Comparison of ENCODE assay signal across 8 mouse cellular contexts in genomic region chr2:45514290-45515180, GRCm38 (mm10).
DNase-seq lines count a peak whose midpoint lies in the region; ATAC-seq and TF ChIP-seq lines count a peak whose summit lies in the region.

No protein-coding gene starts in this region.

- no peak for ATAC-seq in forebrain, embryonic 14.5 days
- ATAC-seq in forebrain, embryonic 16.5 days = no peak
- ATAC-seq in stomach, embryonic 14.5 days (ENCODE audit: insufficient number of reproducible peaks, insufficient read depth, low FRiP score, low read depth) = peak; percentile 69; the same call in 1 of the 2 replicates
- ATAC-seq in stomach, postnatal 0 days (ENCODE audit: low FRiP score, low TSS enrichment) = no peak
- ATAC-seq in kidney, postnatal 0 days (replicated peaks; ENCODE audit: low FRiP score, low read depth) = no peak
- no peak for ATAC-seq in forebrain, embryonic 12.5 days (ENCODE audit: low FRiP score)

- H3K4me2 ChIP-seq in forebrain, embryonic 14.5 days (ENCODE audit: low read length) = no peak overlapping the region
- no peak overlapping the region for H3K4me2 ChIP-seq in forebrain, embryonic 16.5 days (ENCODE audit: low read length)
- H3K4me2 ChIP-seq in stomach, embryonic 14.5 days (replicated peaks; ENCODE audit: low read depth, low read length) = no peak overlapping the region
- H3K4me2 ChIP-seq in stomach, postnatal 0 days (replicated peaks; ENCODE audit: low read depth) = no peak overlapping the region
- no peak overlapping the region for H3K4me2 ChIP-seq in kidney, postnatal 0 days (ENCODE audit: low read length)
- no peak overlapping the region for H3K4me2 ChIP-seq in forebrain, embryonic 12.5 days

- intact Hi-C loops in left cerebral cortex, postnatal 25 days (cut with DNase I) = no loop called here

- TF ChIP-seq EP300 in stomach, postnatal 0 days (optimal IDR thresholded peaks at IDR 0.05) = no peak

- H3K9ac ChIP-seq in forebrain, embryonic 14.5 days (ENCODE audit: low read length) = no peak overlapping the region
- no peak overlapping the region for H3K9ac ChIP-seq in forebrain, embryonic 16.5 days (replicated peaks; ENCODE audit: low read depth, low read length)
- H3K9ac ChIP-seq in stomach, embryonic 14.5 days (replicated peaks; ENCODE audit: low read depth, low read length) = no peak overlapping the region
- no peak overlapping the region for H3K9ac ChIP-seq in stomach, postnatal 0 days (ENCODE audit: low read length)
- no peak overlapping the region for H3K9ac ChIP-seq in kidney, postnatal 0 days (ENCODE audit: low read depth, low read length)
- no peak overlapping the region for H3K9ac ChIP-seq in forebrain, embryonic 12.5 days

- no peaks in the 10 kb centered on the region for H3K9me3 ChIP-seq in forebrain, embryonic 14.5 days (replicated peaks; ENCODE audit: control insufficient read depth, low read length)
- no peaks in the 10 kb centered on the region for H3K9me3 ChIP-seq in forebrain, embryonic 16.5 days (ENCODE audit: control insufficient read depth, low read length)
- H3K9me3 ChIP-seq in stomach, embryonic 14.5 days (ENCODE audit: control insufficient read depth, low read depth, low read length) = no peaks in the 10 kb centered on the region
- H3K9me3 ChIP-seq in stomach, postnatal 0 days (ENCODE audit: control insufficient read depth, low read length) = no peaks in the 10 kb centered on the region
- H3K9me3 ChIP-seq in kidney, postnatal 0 days (replicated peaks; ENCODE audit: low read length) = no peaks in the 10 kb centered on the region
- H3K9me3 ChIP-seq in forebrain, embryonic 12.5 days = no peaks in the 10 kb centered on the region

- no peak overlapping the region for H3K4me3 ChIP-seq in forebrain, embryonic 14.5 days (ENCODE audit: low read depth, low read length)
- no peak overlapping the region for H3K4me3 ChIP-seq in forebrain, embryonic 16.5 days (replicated peaks; ENCODE audit: low read length)
- H3K4me3 ChIP-seq in stomach, embryonic 14.5 days (ENCODE audit: low read depth, low read length) = no peak overlapping the region
- H3K4me3 ChIP-seq in stomach, postnatal 0 days (ENCODE audit: low read depth, low read length) = no peak overlapping the region
- H3K4me3 ChIP-seq in kidney, postnatal 0 days (replicated peaks; ENCODE audit: low read depth, low read length) = no peak overlapping the region
- H3K4me3 ChIP-seq in forebrain, embryonic 12.5 days (replicated peaks) = no peak overlapping the region

- H3K4me1 ChIP-seq in forebrain, embryonic 14.5 days (ENCODE audit: control insufficient read depth, insufficient read depth, low read length) = no peaks in the 10 kb centered on the region
- no peaks in the 10 kb centered on the region for H3K4me1 ChIP-seq in forebrain, embryonic 16.5 days (replicated peaks; ENCODE audit: control insufficient read depth, insufficient read depth, low read length)
- H3K4me1 ChIP-seq in stomach, embryonic 14.5 days (ENCODE audit: control insufficient read depth, insufficient read depth, low read length) = peaks cover 3% of the 10 kb centered on the region; the same call in 1 of the 2 replicates
- H3K4me1 ChIP-seq in stomach, postnatal 0 days (replicated peaks; ENCODE audit: control insufficient read depth, insufficient read depth) = no peaks in the 10 kb centered on the region; the same call in 1 of the 2 replicates
- H3K4me1 ChIP-seq in kidney, postnatal 0 days (replicated peaks; ENCODE audit: insufficient read depth, low read length) = no peaks in the 10 kb centered on the region
- no peaks in the 10 kb centered on the region for H3K4me1 ChIP-seq in forebrain, embryonic 12.5 days

- no peaks in the 10 kb centered on the region for H3K27me3 ChIP-seq in forebrain, embryonic 14.5 days (replicated peaks; ENCODE audit: control insufficient read depth, insufficient read depth, low read length)
- H3K27me3 ChIP-seq in forebrain, embryonic 16.5 days (replicated peaks; ENCODE audit: control insufficient read depth, insufficient read depth, low read length) = no peaks in the 10 kb centered on the region
- H3K27me3 ChIP-seq in stomach, embryonic 14.5 days (ENCODE audit: control insufficient read depth, insufficient read depth, low read length) = no peaks in the 10 kb centered on the region
- no peaks in the 10 kb centered on the region for H3K27me3 ChIP-seq in stomach, postnatal 0 days (ENCODE audit: control insufficient read depth, insufficient read depth, low read length)
- no peaks in the 10 kb centered on the region for H3K27me3 ChIP-seq in kidney, postnatal 0 days (ENCODE audit: insufficient read depth, low read length)
- no peaks in the 10 kb centered on the region for H3K27me3 ChIP-seq in forebrain, embryonic 12.5 days

- no peaks in the 10 kb centered on the region for H3K36me3 ChIP-seq in forebrain, embryonic 14.5 days (ENCODE audit: control insufficient read depth, insufficient read depth, low read length)
- no peaks in the 10 kb centered on the region for H3K36me3 ChIP-seq in forebrain, embryonic 16.5 days (ENCODE audit: control insufficient read depth, insufficient read depth)
- H3K36me3 ChIP-seq in stomach, embryonic 14.5 days (ENCODE audit: control insufficient read depth, insufficient read depth, low read length) = no peaks in the 10 kb centered on the region
- H3K36me3 ChIP-seq in stomach, postnatal 0 days (ENCODE audit: control insufficient read depth, insufficient read depth, low read length) = no peaks in the 10 kb centered on the region
- H3K36me3 ChIP-seq in kidney, postnatal 0 days (ENCODE audit: insufficient read depth, low read length) = no peaks in the 10 kb centered on the region
- H3K36me3 ChIP-seq in forebrain, embryonic 12.5 days (replicated peaks) = no peaks in the 10 kb centered on the region

- whole genome bisulfite sequencing in forebrain, embryonic 14.5 days = 66% methylated on average over 4 of the region's 4 CpGs
- WGBS in forebrain, embryonic 16.5 days = 62% methylated on average over 4 of the region's 4 CpGs
- WGBS in stomach, embryonic 14.5 days = 25% methylated on average over 4 of the region's 4 CpGs
- WGBS in stomach, postnatal 0 days = 29% methylated on average over 4 of the region's 4 CpGs
- 35% methylated on average over 4 of the region's 4 CpGs for WGBS in kidney, postnatal 0 days
- 70% methylated on average over 4 of the region's 4 CpGs for WGBS in forebrain, embryonic 12.5 days

- TF ChIP-seq CTCF in stomach, postnatal 0 days (IDR thresholded peaks at IDR 0.05; ENCODE audit: low read depth) = no peak
- no peak for TF ChIP-seq CTCF in kidney, postnatal 0 days (IDR thresholded peaks at IDR 0.05; ENCODE audit: low read depth)

- no peak overlapping the region for H3K27ac ChIP-seq in forebrain, embryonic 14.5 days (ENCODE audit: low read depth, low read length)
- no peak overlapping the region for H3K27ac ChIP-seq in forebrain, embryonic 16.5 days (ENCODE audit: low read length)
- H3K27ac ChIP-seq in stomach, embryonic 14.5 days (ENCODE audit: low read length) = peak overlapping the region; percentile 10; the same call in 1 of the 2 replicates
- H3K27ac ChIP-seq in stomach, postnatal 0 days (replicated peaks) = no peak overlapping the region
- peak overlapping the region; percentile 48 for H3K27ac ChIP-seq in kidney, postnatal 0 days
- no peak overlapping the region for H3K27ac ChIP-seq in forebrain, embryonic 12.5 days

- peak; percentile 33 for DNase-seq in forebrain, embryonic 14.5 days (ENCODE audit: low spot score)
- no peak for DNase-seq in stomach, postnatal 0 days (ENCODE audit: low spot score)
- DNase-seq in kidney, postnatal 0 days (ENCODE audit: low spot score) = peak; percentile 92
- DNase-seq in left cerebral cortex, postnatal 25 days (ENCODE audit: low spot score in 2 of 2) = no peak
- DNase-seq in left cerebral cortex, adult 8-10 months (ENCODE audit: low spot score in 2 of 2) = no peak

Comparison
In these comparisons a context has a peak if more than half of its experiments do, and no peak if none do; other contexts are left out.
1. H3K27ac ChIP-seq: peak in stomach, embryonic 14.5 days (single experiment) and kidney, postnatal 0 days (single experiment); none in forebrain, embryonic 14.5 days (single experiment), forebrain, embryonic 16.5 days (single experiment), stomach, postnatal 0 days (single experiment) and forebrain, embryonic 12.5 days (single experiment).
2. DNase-seq: peak in forebrain, embryonic 14.5 days (single experiment) and kidney, postnatal 0 days (single experiment); none in stomach, postnatal 0 days (single experiment), left cerebral cortex, postnatal 25 days (0 of 2) and left cerebral cortex, adult 8-10 months (0 of 2).